Mouse (Mus musculus): ENCODE data around the gene Mtg1.
"Not testable (repeated sequence)": the region's sequence is repeated elsewhere in the genome, so short reads cannot be mapped to it uniquely, and the experiment has no call there.

The Mtg1 gene

DNA sequence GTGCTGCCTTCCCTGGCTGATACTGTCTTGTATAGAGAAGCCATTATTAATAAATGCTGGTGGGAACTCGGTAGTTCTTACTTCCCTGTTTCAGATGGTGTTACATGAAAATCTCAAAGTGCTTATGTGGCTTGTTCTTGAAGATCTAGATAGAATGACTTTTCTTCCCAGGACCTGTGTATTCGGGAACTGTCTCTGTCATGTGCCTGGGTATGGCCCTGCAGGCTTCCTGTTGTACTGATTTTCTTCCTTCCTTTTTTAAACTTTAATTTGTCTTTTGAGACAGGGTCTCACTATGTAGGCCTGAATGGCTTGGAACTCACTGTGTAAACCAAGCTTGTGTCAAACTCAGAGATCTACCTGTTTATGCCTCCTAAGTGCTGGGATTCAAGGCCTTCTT lies 9.5 kb upstream of the Mtg1 start:
- DNase-seq (ENCODE audit: low spot score in 2 of 2): no peak

DNA sequence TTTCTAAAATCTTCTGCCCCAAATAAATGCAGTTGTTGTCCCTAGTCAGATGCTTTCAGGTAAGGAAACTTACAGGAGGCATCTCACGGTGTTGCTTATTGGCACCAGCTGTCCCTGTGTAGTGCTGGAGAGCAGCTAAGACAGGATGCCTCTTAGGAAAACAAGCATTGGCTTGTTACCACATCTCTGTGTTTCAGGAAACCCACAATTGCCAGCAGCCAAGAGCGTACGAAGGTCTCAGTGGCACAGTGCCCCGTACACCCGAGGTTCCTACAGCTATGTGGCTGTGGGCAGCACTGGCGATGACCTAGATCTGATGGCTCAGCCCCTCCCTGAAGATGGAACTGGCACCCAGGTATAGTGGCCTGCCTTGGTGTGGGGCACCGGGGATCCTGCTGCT lies 5.2 kb upstream of the Mtg1 start:
- not testable (repeated sequence) for DNase-seq (ENCODE audit: low spot score in 2 of 2)

DNA sequence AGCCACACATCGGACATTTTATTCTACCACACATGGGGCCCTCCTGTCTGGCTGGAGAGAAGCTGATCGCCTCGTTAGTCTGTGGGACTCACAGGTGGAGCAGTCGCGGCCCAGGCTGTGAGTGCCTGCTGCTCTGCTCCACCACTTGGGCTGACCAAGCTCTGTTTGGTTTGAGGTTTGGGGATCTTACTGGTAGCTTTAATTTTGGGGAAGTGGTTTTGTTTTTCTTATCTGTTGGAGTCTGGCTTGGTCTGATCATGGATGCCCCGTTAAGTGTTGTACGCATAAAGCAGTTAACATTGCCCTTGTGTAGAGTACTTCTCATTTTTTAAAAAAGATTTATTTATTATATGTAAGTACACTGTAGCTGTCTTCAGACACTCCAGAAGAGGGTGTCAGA lies 3.3 kb upstream of the Mtg1 start:
- DNase-seq (ENCODE audit: low spot score in 2 of 2): not testable (repeated sequence)

DNA sequence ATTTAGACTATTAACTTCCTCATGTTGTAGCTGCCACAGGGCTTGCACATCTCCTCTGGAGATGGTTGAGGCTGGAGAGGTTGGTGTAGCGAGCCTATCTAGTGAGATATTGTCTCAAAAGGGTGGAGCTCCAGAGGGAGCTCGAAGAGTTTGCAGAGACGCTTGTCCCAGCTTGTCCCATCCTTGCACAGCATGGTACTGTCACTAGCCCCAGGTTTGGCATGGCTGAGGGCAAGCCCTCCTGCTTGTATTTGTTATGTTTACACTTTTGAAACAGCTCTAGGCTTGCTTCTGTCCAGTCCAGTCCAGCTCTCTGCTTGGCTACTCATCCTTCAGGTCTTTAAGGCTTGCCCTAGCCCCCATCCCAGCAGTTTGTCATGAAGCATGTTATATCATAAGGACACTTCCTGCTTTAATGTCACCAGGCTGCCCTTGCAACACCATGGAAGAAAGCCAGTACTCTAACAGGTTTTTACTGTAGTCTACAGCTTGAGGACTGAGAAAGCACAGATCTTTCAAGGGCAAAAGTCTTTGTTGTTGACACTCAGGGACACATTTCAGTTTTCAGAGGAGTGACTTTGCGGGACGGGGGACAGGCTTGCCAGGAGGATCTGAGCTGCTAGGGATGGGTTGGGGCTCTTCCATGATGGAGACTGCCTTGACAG lies 2.1 kb upstream of the Mtg1 start:
- no peak for DNase-seq (ENCODE audit: low spot score in 2 of 2)

DNA sequence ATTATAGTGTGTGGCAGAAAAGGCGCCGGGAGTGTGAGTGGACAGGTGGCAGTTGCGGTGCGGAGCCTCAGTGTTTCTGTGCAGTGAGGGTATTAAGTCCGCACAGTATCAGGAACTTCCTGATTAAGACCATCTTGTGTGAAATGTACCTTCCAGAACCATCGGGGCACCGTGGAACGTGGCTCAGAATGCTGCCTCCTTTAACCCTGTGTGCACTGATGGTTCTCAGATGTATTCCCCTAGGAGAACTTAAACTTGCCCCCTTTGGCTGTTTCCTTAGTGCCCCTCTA lies 602 bp downstream of the Mtg1 start:
- no peak for DNase-seq (ENCODE audit: low spot score in 2 of 2)

DNA sequence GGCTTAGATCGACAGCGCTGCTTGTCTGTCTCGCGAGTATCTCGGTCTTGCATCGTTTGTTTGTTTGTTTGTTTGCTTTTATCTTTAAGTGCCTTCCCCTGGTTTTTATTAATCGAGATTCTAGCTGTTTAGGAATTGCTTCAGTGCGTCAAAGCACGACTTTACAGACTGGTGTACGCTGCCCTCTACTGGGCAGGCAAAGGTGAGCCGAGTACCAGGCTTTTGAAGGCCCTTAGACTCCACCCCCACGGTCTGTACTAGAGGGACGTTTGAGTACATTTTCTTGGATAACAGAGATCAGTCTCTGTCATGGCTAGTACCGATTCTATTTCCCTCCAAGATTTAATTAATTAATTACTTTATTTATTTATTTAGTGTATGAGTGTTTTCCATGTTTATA lies 4.0 kb downstream of the Mtg1 start:
- peak in 1 of 2 experiments; percentile 61 for DNase-seq (ENCODE audit: low spot score in 2 of 2)

DNA sequence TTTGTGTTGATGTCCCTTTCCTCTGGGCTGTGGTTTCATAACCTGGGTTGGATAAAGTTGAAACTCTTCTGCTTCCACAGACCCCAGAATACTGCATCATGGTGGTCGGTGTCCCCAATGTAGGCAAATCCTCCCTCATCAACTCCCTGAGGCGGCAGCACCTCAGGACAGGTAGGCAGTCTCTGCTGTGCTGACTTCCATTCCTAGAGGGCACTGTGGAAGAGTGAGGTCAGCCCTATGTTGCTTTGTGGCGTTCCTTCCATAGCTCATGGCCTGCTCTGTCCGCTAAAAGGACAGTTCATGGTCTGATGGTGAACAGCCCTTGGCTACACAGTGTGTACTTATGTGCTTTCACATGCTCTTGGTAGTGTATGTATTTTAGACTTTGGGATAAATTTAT lies 7.2 kb downstream of the Mtg1 start:
- DNase-seq (ENCODE audit: low spot score in 2 of 2): no peak

DNA sequence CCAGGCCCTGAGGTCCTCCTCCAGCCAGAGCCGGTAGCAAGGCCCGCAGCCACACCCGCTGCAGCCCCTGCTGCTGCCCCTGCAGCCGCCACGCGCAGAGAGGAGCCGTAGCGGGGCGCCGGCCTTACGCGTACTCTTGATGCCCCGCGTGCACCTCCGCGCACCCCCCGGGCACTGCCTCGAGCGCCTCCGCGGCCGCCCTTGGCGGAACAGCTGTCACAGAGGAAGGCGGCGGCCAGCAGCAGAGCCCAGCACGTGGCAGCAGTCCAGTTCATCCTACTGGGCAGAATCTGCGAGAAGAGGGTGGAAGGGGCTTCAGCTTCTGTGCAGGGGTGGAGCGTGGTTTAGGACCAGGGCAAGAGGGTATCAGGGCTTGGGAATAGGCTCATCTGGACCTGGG lies 16.0 kb downstream of the Mtg1 start:
- no peak for DNase-seq (ENCODE audit: low spot score in 2 of 2)

DNA sequence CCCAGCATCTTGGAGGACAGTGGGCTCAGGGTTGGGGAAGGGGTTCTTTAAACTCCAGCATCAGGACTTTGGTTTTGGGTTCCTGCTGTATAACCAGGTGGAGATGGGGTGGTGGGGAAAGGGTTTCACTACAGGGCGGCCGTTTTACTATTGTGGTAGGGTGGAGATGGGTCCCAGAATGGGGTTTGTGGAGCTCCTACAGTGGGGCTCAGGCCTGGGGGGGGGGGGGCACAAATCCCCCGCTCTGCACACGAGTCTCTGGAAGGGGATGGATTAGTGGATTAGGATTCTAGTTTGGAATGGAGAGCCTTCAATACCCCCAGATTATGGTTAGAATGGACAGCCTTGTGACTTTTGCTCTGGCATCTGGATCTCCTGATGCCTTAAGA lies 16.5 kb downstream of the Mtg1 start:
- DNase-seq (ENCODE audit: low spot score in 2 of 2): no peak

DNA sequence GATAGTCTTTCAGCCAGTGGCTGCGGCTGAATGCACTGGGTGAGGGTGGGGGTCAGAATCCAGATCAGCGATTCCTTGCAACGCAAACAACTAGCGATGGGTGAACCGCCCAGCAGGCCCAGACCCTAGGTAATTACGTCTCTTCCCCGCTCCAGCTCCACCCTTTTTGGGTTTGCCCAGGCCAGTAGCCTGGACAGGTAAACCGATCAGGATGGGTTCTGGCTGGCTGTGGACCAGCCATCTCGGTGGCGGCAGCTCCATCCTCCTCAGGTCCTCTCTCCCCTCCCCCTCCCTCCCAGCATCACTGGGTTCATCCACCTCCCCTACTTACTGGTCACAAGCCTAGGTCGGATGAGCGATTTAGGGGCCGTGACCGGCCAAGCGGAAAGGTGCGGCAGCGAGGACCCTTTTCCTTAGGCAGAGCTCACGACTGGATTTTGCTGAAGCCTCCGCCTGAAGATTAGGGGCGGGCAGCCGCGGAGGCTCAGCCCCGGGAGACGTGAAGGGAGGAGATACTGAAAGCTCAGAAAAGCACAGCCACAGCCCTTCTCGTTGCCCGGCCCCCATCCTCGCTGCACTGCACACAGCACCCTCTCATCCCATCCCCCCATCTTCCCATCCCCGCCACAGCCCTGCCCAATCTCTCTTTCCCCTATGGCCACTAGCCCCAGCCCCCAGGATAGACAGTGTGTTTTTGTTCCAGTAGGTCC lies 17.0 kb downstream of the Mtg1 start, which contains the start of gene Sprn:
TSS of gene Sprn (minus strand) at position 660 of the 710 bp plus-strand sequence.
- no peak for DNase-seq (ENCODE audit: low spot score in 2 of 2)

DNA sequence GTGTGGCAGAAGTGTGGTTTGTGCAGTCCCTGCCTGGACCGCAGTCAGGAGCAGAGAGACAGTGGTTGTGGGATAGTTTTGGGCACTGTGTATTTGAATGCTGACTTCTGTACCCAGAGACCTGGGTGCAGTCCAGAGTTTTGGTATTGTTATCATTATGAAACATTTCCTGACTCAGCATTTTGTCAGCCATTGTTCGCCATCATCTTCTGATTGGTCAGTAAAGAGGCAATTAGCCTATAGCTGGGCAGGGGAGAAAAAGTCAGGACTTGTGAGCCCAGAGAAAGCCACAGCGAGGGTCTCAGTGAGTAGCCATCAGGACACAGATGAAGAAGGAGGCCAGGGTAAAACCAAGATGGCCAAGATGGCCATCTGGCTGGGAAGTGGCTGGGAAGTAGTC lies 23.0 kb downstream of the Mtg1 start:
- no peak for DNase-seq (ENCODE audit: low spot score in 2 of 2)

DNA sequence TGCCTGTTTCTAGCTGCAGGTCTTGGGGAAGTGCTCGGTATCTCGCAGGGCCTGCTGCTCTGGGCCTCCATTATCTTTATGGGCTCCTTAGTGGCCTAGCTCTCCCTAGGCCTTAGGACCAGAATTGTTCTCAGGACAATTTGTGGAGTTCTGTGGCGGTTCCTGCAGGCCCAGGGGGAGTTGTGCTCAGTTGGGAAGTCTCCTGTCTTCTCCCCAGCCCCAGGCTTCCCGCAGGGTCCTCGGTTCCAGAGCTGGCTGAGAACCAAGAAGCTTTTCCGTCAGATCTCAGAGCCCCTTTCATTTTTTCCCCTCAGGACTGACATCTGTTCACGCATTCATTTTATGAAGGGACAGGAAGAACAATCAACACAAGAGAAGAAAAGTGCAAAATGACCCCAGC lies 27.3 kb downstream of the Mtg1 start, which contains the start of gene Olfr522:
TSS of gene Olfr522 (minus strand) at position 101 of the 400 bp plus-strand sequence.
- no peak for DNase-seq (ENCODE audit: low spot score in 2 of 2)

DNA sequence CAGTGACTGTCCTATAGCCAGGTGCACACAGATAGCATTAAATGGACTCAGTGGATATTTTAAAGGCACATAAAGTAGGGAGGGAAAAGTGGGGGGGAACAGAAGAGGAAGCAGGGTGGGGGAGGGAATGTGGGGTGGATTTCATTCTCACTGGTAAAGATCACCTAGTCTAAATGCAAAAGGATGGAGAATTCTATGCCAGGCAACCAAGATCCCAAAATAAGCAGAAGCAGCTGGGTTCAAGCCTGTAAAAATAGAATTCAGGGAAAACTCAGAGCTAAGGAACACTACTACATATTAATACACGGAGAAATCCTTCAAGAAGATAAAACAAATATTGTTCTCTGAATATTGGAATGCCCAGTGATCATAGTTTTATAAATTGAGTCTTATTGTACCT lies 30.6 kb downstream of the Mtg1 start:
- no peak for DNase-seq (ENCODE audit: low spot score in 2 of 2)

DNA sequence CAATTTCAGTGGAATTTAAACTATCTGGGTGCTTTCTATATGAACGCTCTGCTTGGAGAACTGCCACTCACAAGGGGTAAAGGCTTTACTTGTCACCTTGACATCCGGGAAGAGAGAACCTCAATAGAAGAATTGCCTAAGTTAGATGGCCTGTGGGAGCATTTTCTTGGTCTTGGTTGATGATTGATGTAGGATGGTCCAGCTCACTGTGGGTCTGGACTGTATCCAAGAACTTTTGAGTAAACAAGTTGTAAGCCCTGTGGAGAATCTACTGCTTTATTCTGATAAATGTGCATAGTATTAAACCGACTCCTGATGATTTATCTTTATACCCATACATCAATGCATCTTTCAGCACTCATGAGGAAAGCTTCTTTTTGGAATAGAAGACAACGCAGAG lies 32.0 kb downstream of the Mtg1 start:
- no peak for DNase-seq (ENCODE audit: low spot score in 2 of 2)

DNA sequence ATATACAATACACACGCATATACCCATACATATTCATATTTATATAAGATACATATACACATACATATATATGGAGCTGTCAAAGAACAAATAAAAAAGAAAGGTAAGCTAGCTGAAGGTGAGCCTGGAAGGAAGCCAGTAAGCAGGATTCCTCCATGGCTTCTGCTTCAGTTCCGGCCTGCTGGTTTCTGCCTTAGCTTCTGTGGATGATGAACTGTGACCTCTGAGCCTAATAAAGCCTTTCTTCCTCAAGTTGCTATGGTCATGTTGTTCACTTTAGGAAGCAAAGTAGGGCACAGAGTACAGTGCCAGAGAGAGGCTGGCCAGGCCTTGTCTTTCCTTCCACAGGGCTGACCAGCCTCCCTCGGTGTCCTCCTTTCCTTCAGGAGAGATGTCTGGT lies 33.5 kb downstream of the Mtg1 start:
- no peak for DNase-seq (ENCODE audit: low spot score in 2 of 2)

DNA sequence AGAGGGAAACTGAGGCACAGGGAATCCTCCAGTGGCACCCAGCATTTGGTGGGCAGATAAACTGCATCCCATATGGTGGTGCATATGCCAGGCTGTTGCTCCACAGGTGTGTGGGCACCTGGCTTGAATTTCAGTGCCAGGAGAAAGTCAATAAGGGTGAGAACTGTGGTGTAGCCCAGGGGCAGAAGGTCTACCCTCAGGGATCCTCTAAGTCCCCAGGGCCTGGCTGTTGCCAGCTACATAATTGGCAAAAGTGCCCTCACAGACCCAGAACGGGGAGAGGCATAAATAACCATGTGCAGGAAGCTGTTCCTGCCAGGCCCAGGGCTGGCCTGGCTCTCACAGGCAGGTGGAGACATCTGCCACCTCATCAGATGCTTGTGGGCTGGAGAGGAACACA lies 35.6 kb downstream of the Mtg1 start, which contains the start of gene Olfr523:
TSS of gene Olfr523 (plus strand) at position 282 of the 400 bp plus-strand sequence.
- DNase-seq (ENCODE audit: low spot score in 2 of 2): no peak

DNA sequence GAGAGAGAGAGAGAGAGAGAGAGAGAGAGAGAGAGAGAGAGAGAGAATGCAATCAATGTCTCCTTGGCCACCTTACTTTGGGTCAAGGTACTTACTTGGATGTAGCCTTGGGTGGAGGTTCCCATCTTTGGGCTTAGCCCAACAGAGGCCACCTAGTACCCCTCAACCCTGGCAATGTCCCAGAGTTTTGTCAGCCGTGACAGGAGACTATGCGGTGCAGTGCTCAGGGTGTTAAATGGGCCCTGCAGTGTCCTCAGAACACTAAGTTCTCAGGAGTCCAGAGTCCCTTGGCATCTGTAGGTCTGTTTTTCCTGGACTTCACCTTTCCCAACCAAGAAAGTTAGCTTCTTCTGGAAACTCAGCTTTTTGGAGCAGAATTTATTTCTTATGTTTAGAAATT lies 41.8 kb downstream of the Mtg1 start:
- no peak for DNase-seq (ENCODE audit: low spot score in 2 of 2)

DNA sequence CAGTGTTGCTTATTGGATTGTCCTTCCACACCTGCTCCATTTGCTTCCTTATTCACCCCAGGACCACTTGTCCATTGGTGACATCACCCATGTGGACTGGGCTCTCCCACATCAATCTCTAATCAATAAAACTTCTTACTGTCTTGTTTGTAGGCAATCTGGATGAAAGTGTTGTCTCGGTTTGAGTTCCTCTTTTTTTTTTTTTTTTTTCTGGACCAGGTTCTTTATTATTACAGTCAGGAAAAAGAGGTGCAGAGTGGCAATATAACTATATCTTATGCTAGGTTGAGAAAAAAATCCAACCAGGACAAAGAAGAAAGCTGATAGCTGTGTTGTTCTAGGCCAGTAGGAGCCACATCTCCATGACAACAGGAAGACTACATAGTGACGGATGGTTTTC lies 43.3 kb downstream of the Mtg1 start:
- no peak for DNase-seq (ENCODE audit: low spot score in 2 of 2)

DNA sequence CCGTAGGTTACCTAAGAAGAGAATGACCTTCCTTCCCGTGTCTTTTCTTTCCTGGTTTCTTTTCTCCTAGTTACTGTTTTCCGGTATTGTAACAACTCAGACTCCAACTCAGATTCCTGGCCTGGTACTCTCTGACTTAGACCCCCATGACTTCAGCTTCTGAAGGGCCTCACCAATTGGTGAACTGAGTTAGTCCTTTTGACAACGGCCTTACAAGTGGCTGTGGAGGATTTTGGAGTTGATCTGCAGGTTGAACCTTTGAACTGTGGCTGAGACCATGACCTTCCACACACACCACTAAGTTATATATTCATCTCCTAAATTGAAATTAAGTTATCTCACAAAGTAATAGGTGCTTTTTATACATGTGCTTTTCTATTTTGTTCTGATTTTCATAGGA lies 46.8 kb downstream of the Mtg1 start:
- DNase-seq (ENCODE audit: low spot score in 2 of 2): no peak

DNA sequence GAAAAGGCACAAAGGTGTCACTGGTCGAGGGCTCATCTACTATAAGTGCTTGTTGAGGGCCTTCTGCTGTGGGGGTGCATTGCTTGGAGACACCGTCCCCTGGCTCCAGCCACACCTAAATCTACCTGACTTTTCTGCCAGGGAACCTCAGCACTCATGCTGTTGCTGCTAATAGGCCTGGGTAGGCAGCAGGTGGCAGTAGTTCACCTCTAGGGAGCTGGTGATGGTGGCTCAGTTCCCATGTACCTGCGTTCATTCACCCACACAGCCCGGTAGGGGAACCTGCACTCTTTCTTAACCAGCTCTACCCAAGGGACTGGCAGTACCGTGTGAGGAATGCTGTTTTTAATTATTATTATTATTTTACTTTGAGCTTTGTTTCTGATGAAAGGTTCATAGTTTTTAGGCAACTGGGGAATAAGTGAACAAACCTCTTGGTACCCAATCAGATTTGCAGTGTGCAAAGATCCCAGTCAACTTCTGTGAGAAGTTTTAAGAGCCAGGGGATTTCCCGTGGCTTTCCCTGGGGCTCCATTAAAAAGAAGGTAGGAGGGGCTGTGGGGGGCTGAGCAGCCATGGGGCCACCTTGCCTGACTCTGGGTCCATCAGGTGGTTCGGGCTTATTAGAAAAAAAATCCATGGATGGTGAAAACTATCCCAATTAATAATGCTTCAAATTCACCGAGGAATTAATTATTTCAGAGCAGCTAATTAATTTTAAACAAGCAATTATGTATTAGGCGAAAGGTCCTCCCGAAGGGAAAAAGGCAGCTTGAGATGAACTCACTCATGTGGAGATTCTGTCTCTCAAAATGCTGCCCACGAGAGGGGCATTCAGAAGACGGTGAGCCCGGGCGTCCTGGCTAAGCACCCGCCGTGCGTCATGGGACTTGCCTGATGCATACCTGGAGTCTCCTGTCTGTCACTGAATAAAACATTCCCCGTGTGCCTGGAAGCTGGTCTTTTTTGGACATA lies 49.6 kb downstream of the Mtg1 start:
- DNase-seq (ENCODE audit: low spot score in 2 of 2): no peak

DNA sequence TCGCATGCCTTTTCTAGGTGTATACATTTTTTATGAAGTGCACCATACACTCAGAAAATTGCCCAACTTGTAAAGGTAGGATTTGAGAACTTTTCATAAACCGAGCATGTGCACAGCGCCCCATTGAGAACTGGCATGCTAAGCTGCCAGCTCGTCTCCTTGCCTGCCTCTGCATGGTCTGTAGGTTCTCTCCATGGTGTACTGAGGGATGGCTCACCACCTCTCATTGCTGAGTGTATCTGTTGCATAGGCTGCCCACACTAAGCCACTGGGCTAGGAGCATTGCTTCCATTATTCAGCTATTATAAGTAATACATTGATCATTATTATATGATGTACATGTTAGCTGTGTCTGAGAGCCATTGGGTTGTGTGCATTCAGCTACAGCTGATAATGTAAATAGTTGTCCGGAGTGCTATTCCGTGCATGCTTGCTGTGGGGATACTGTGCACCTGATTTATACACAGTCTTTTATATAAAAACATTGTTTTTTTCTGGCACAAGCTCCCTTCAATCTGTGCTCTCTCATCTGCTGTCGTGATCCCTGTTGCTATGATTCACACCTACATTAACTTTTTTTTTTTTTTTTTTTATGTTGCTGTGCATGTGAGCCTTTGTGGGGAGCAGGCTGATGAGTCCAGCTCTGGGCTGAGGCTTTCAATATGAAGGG lies 50.5 kb downstream of the Mtg1 start:
- no peak for DNase-seq (ENCODE audit: low spot score in 2 of 2)

Data from spleen, postnatal 14 days (tissue).